Mouse (Mus musculus) hematopoietic stem cell, adult 5-6 weeks (primary cell): ENCODE results near the gene Anapc4. TPM values are rescaled to one million over a fixed set of nuclear protein-coding genes. Genes with fewer than 3 reads are reported as not detected.
A peak's percentile ranks its signal among the peaks of the same experiment; 100 is the strongest.

Source experiments
- ATAC-seq, 2 experiments: fragments of 125-278 bp in 1 of 2; replicated peaks in 1 of 2; 2 replicates each; pipeline ENCODE4 v1.8.0; 2016 to 2017; ENCODE audit warnings: inconsistent platforms in 2 of 2, mild to moderate bottlenecking in 2 of 2, moderate number of reproducible peaks in 2 of 2, low read depth in 1 of 2, moderate TSS enrichment in 1 of 2; ENCODE audit not compliant: low FRiP score in 2 of 2, poor library complexity in 2 of 2, severe bottlenecking in 2 of 2, insufficient read depth in 1 of 2, low TSS enrichment in 1 of 2
- total RNA-seq: library from RNA; stranded (forward); fragments of 172-1452, 232-1000 nt; gene quantifications from 2 replicates; pipeline ENCODE4 v1.2.3, GENCODE M21; 2017

Anapc4 gene
- total RNA-seq: 84.4 and 97.2 TPM in 2 replicates

DNA sequence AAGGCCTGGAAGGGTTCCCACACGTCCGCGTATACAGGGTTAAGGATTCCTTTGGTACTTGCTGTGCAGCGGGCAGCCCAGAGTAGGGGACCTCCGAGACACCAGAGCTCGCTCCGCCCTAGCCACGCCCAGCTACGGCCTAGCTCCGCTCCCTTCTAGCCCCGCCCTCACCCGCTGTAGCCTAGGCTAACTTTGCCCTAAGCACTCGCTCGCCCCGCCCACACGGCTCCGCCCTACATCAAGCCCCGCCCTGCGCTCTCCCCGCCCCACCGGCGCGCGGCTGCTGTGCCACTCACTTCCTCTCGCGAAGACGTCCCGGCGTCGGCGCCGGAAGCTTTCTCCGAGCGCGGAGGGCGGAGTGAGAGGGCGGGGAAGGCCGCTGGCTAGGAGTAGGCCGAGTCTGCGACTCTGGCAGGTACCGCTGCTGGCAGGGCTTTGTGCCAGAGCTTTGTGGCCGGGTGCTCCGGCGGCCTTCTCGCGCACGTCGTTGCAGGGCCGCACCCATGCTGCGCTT lies at the start of gene Anapc4:
Gene Anapc4, plus strand, starts transcription at position 252 of the 514 bp plus-strand sequence.
- ATAC-seq: peak; percentile 95 to 97

DNA sequence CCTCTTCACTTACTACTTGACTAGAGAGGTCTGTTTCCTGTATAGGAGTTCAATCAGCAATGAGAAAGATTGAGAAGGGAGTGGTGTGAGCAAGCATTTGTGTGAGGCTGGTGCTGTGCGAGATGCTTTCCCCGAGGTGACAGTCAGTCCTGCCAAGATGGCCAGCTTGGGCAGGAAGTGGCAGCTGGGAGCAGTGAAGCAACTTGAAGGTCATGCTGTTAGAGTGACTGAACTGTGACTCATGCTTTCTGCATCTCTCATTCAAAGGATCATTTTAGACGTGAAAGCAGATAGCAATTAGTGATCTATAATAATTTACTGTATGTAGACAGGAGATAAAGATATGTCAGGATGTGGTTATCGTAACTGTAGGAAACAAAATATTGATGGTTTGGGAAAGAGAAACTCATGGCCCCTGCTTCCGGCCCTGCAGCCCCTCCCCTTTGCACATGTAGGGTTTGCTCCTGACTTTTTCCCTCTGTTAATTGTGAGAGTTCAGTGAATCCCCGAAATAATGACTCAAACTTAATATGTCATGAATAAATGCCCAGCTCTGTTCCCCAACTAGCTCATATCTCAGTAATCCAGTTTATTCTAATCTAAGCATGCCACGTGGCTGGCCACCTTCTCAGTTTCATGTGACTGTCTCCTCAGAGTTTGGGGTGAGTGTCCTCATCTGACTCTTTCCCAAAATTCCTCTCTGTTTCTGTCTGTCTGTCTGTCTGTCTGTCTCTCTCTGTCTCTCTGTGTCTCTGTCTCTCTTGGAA lies 47.1 kb upstream of the Anapc4 start:
- ATAC-seq: no peak

DNA sequence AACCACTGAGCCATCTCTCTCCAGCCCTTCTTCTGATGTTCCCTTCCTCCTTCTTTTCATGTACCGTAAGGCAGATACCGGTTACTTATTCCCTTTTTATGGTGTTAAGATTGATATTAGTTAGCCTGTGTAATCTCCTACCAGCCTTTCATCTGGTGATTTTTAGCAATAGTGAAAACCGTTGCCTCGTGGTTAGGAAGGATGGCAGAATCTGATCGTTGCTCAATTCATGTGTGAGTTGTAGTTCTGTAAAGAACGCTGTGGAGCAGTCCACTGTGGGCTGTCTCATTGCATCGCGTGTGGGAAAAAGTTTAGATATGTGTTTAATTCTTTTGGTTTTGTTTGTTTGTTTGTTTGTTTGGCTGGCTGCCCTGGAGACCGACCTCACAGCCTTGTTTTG lies 40.6 kb upstream of the Anapc4 start:
- no peak; a peak in 1 of 4 replicates for ATAC-seq

DNA sequence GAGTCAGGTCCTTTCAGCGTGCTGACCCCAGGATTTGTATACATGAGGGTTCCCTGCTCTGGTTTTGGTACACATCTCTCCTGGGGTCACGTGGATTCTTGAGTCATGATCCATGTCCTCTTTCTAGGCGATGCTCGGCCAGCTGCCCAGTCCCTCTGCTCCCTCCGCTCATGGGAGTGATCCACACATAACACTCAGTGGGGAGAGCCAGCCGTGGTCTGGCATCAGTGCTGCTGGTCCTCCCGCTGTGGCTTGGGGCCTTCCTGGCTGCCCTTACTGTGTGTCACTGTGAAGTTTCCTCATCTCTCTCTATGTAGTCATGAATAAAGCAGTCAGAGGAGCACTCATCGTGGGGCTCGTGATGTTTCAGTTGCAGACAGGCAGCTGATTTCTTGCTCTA lies 39.7 kb upstream of the Anapc4 start:
- ATAC-seq: no peak

DNA sequence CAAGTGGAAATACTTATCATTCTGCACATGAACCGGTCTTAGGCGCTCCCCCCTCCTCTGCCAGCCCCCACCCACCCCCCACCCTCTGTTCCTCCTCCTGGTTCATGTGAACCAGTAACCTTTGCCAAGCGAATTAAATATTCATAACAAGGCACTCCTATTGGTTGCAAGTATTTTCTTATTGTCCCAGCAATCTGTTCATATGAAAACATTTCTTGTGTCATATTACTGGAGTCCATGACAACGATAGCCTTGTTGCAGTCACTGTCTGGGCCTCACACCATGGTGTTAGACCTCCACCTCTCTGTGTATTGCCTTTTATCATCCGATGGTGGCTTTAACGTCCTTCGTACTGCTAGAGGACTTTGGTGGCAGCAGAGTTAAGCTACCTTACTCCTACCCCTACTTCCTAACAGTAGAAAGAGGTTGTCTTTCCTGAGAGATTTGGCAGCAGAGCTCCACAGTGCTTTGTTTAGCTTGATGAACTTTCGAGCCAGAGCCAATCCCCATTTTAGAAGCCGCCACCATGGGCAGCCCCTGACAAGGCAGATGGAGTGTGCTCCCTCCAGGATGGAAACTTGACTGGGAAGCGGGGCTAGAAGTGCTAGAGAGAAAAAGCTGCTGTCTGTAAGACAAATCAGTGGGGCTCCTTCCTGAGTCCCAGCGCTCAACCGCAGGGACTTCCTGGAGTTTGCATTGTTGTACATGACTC lies 34.4 kb upstream of the Anapc4 start:
- no peak for ATAC-seq

DNA sequence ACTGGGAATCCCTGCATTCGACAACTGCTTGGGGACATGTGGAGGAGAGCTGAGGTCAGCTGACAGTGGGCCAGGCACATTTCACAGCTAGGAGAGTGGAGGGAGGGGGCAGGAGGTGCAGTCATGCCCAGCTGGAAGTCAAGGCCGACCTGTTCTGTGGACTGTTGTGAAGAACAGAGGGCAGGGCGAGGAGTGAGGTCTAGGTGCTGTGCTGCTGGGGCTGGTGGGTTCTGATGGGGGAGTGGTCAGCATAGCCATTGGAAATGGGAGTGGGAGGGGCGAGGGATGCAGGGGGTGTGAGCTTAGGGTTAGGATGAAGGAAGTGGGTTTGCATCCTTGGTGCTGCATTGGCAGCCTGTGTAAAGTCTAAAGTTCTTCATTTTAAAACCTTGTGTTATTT lies 28.0 kb upstream of the Anapc4 start:
- no peak for ATAC-seq

DNA sequence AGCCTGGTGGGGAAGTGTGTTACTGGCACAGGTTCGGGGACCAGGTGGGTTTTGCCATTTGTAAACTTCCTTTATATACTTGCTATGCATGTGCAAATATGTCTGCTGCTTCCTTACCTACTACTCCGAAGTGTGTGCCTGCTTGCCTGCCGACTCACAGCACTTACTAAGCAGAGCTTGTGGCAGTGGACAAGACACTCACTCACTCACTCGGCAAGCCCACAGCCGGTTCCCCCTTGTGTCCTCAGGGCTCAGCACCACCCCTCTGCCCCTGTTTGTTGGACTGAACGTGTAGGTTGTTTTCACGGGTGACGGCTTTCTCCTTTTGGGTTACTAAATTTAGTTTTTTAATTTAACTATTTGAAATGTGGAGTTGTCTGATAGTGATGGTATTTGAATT lies 27.5 kb upstream of the Anapc4 start:
- no peak for ATAC-seq

DNA sequence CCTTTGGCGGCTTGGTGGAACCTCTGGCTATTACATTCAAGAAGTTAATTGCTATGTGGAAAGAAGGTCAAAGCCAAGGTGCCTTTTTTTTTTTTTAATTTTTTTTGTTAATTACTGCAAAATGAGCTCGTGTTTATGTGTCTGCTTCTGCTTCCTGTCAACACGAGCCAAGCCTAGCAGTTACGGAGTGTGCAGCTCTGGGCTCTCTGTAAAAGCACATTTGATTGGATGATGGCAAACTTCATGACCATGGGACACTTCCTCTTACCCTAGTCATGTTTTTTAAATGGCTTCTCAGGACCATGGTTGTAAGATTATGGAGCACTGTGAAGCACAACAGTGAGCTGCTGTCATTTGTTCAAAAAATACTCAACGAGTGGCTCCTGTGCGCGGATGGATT lies 26.8 kb upstream of the Anapc4 start:
- ATAC-seq: no peak

DNA sequence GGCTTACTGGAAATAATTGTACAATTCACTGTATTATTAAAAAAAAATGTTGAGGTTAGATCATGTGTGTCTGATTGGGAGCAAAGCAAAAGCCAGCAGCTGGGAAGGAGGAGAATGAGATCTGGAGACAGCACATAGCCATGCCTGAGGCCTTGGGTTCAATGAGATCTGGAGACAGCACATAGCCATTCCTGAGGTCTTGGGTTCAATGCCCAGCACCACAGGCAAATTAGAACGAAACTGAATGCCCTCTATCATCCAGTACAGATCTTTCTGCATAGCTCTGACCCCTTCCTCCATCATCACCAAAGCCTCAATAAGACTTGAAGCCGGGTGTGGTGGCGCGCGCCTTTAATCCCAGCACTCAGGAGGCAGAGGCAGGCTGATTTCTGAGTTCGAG lies 23.4 kb upstream of the Anapc4 start:
- ATAC-seq: no peak

DNA sequence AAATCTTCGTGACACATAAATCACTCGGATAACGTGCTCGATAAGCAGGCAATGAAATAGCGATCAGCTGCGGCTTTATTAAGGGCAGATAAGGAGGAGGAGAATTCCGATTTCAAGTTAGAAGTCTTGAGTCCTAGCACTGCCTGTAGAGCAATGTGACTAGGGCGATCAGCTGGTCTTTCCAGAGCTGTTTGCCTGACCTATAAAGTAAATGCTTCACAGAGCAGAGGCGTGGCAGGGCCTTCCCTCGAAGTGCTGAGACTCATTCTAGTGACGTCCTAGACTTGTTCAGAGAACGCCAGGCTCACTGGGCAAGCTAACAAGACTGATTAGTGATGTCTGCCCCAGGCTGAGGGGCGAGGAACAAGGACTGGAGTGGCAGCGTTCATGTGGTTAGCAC lies 22.8 kb upstream of the Anapc4 start:
- ATAC-seq: no peak

DNA sequence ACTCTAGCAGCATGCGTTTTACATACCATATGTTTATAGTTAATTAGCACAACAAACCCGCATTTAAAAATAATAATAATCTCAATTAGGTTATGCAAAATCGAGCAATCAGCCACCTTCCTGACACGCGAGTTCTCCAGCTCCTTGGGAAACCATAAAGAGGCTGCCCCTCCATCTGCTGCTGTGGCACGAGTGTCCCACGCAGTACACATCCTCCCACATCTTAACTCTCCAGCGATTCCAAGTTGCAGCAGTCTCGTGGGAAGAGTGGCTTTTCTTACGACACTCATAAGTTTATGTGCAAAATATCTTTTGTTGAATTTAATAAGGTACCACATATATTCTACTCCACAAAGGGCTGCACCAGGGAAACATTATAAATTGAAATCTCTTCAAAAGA lies 21.4 kb upstream of the Anapc4 start:
- ATAC-seq: no peak

DNA sequence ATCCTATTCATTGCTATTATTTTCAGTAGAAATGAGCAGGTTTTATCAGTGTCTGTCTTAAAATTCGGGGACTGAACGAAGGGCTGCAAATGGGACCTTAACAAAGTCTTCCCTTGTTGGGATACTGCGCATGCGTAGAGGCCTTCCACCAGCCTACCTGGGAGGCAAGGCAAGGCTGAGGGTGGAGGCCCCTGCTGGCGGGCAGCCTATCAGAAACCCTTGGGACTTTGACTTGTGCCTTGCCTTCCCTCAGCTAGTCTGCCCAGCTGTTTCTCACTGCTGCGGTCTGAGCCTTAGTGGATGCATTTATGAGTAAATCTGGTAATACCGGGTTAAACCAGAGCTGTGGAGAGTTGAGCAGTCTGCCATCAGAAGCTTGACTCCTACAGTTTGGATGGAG lies 20.5 kb upstream of the Anapc4 start:
- no peak for ATAC-seq

DNA sequence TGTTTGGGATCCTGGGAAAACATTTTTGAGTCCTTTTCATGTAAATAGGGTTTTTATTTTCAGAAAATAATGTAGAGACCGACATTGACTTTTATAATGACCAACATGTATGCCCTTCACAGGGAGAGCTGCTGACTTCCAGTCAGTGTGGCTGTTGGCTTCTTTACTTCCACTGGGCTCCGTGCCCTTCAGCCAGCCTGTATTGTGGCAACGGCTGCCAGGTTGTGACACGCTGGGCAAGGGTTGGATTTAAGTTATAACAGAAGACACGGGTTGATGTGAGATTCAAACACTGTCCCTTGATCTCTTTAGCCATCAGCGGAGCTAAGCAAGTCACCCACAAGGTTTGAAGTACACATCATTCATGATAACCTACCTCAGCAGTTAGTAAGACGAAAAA lies 15.1 kb upstream of the Anapc4 start:
- no peak for ATAC-seq

DNA sequence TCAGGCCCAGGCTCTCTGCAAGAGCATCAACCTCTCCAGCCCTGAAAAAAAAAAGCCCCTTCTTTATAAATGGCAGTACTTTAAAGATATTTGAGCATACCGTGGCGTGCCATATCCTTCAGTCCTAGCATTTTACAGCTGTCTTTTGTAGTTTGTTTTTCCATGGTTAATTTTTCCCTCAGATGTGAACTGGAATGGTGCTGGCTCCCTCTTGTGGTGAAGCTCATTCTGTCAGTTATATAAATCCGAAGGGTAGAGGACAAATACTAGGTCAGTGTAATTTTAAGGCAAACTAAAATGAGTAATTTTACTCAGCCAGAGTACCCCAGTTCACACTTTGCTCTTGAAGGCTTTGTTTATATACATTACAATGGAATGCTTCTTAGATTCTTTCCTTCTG lies 12.1 kb upstream of the Anapc4 start:
- no peak for ATAC-seq

DNA sequence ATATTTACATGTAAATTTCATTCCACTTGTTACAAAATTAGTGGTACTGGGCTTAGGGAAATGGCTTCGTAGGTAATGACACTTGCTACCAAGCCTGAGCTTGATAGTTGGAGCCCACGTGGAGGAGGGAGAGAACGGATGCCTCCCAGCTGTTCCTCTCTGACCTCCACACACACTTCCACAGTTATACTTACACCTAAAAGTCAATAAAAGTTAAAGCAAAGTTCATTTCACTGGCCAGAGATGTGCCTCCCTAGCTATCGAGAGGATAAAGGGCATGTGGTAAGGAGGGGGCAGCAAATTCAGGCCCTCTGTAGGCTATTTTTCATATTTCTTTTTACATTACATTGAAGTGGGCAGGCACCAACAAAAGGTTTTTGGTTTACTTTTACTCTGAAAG lies 5.9 kb upstream of the Anapc4 start:
- no peak for ATAC-seq

DNA sequence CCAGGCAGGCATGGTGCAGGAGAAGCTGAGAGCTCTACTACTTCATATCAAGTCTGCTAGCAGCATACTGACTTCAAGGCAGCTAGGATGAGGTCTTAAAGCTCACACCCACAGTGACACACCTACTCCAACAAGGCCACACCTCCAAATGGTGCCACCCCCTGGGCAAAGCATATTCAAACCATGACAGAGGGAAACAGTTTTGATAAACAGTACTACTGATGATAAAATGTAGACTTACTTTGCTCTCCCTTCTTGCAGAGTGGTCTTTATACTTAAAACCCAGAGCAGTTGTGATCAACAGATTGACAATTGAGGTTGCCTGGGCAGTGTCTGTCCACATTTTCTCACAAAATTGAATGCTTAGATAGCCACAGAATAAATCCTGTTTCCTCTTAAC lies 807 bp upstream of the Anapc4 start:
- ATAC-seq: no peak

DNA sequence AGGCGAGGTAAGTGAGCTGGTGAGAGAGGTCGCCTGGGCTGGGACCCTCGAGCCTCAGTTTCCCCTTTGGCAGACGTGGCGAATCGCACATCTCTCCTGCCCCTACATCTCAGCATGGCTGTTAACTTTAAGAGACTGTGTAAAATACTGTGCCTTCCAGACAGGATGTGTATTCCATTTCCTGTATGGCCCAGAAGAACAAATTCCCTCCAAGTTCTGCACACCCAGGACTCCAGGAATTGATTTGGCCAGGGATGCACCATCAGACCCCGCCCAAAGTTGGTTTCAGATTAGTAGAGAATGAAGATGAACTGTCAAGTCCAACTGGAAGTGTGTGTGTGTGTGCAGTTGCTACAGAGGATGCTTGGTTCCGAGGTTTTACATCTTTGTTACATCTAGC lies 574 bp downstream of the Anapc4 start:
- ATAC-seq: no peak

DNA sequence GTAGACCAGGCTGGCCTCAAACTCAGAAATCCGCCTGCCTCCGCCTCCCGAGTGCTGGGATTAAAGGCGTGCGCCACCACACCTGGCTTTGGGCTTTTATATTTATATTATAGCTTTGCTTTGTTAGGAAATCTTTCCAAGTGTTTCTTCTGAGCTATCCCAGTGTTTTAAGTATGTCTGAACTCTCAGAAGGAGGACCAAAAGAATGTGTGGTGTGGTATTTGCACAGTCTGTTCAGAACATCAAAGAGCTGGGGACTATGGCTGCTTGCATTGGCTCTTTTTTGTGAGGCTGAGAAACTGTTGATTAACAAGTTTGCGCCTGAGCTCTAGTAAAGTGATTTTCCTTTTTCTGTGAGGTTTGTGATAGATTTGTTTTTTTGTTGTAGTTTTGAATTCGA lies 10.5 kb downstream of the Anapc4 start:
- ATAC-seq: no peak

DNA sequence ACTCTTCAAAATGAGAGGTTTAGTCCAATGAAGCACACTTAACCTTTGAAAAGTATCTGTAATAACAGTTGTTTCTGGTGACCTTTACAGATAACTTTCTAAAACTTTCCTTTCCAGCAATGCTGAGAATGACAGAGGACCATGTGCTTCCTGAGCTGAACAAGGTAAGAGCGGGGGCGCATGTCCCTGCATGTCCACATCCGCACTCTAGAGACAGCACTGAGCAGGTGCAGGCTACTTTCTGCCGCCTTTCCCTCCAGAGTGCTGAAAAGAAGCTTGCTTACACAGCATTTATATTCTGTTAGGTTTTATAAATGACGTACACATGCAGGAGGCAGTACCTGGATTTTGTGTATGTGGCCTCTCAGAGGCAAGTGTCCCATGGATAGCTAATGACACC lies 21.9 kb downstream of the Anapc4 start:
- ATAC-seq: no peak
